Mouse (Mus musculus): ENCODE data around the gene Sipa1l1. TPM values are rescaled to one million over a fixed set of nuclear protein-coding genes. Genes with fewer than 3 reads are reported as not detected.
"Not testable (repeated sequence)": the region's sequence is repeated elsewhere in the genome, so short reads cannot be mapped to it uniquely, and the experiment has no call there.

Sipa1l1 gene
- polyA plus RNA-seq, 1 experiment from 2014 or later, result 14.3 TPM

DNA sequence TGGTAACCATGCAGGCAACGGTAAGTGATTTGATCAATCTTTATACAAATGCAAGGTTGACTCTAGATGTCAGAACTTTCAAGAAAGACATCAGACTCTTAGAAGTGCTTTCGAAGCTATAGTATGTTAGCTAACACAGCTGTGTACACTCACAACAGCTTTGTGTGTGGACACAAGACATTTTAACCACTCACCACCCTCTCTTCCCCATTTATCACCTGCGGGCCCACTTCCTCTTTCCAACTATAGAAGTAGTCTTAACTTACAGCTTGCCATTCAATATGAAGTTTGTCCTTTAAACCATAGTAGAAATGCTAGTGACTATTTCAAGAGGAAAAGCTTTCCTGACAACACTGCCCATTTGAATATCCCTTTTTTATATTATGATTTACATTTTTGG, 303.7 kb downstream of the Sipa1l1 start:
- no peaks in the 10 kb centered on the region for H3K27me3 ChIP-seq
- no peak overlapping the region for H3K4me2 ChIP-seq (replicated peaks)
- no peak for ATAC-seq
- no peak overlapping the region for H3K27ac ChIP-seq
- 0 out of 2 replicates have a peak, but pooled peaks cover 3% of the 10 kb centered on the region for H3K9me3 ChIP-seq
- H3K4me1 ChIP-seq (replicated peaks), result peaks cover 6% of the 10 kb centered on the region
- 83% methylated on average over 3 of the region's 3 CpGs for WGBS
- no peaks in the 10 kb centered on the region for H3K36me3 ChIP-seq
- no peak overlapping the region for H3K4me3 ChIP-seq (replicated peaks)
- H3K9ac ChIP-seq (replicated peaks), result no peak overlapping the region

- peaks cover 11% of the 10 kb centered on the region for H3K4me1 ChIP-seq (replicated peaks)
- ATAC-seq, result no peak
- no peaks in the 10 kb centered on the region for H3K36me3 ChIP-seq
- H3K27ac ChIP-seq, result no peak overlapping the region
- WGBS, result 60% methylated on average over 4 of the region's 4 CpGs
- H3K27me3 ChIP-seq, result no peaks in the 10 kb centered on the region
- H3K9ac ChIP-seq (replicated peaks), result no peak overlapping the region
- 0 out of 2 replicates have a peak, but pooled peaks cover 3% of the 10 kb centered on the region for H3K9me3 ChIP-seq
- no peak overlapping the region for H3K4me3 ChIP-seq (replicated peaks)
- no peak overlapping the region for H3K4me2 ChIP-seq (replicated peaks)
Observed at GRCm38 (mm10) chr12:82473238-82473637, 304.1 kb downstream of the Sipa1l1 start.

DNA sequence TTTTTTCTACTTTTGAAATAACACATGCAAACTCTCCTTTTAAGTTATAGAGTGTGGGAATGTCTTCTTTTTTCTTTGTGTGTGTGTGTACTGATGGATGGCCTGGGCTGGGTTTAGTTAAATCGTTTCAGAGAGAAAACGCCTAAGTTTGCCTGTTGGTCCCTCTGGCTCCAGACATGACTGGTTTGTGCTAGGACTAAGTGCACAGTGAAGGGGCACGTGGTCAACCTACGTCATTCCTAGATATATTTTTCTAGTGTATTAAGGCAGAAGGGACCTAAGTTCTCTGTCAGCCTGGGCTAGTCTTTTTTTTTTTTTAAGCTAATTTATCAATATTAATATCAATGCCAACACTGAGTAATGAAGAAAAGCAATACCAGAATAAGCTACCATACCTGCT, 305.3 kb downstream of the Sipa1l1 start:
- ATAC-seq, result no peak
- no peak overlapping the region for H3K4me3 ChIP-seq (replicated peaks)
- no peaks in the 10 kb centered on the region for H3K27me3 ChIP-seq
- peaks cover 22% of the 10 kb centered on the region for H3K4me1 ChIP-seq (replicated peaks)
- H3K9ac ChIP-seq (replicated peaks), result no peak overlapping the region
- no peak overlapping the region for H3K4me2 ChIP-seq (replicated peaks)
- H3K36me3 ChIP-seq, result no peaks in the 10 kb centered on the region
- no peak overlapping the region for H3K27ac ChIP-seq
- WGBS, result 94% methylated on average over 4 of the region's 4 CpGs
- H3K9me3 ChIP-seq, result 0 out of 2 replicates have a peak, but pooled peaks cover 3% of the 10 kb centered on the region

DNA sequence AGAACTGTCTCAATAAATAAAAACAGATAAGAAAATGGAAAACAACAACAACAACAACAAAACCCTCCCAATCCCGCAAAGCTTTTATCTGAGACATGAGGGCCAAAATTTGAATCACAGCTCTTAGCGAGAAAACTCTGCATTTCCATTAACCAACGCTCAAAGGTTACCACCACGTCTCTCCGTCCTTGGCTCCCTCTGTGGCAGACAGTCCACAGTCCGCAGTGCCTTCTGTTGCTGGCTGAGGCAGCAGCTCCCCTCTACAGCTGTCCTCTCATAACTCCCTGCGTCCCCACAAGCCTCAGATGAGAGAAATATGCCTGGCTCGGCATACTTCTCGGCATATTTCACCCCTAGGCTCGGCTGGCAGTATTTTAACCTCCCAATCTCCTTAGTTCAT, 306.9 kb downstream of the Sipa1l1 start:
- 86% methylated on average over 10 of the region's 10 CpGs for WGBS

DNA sequence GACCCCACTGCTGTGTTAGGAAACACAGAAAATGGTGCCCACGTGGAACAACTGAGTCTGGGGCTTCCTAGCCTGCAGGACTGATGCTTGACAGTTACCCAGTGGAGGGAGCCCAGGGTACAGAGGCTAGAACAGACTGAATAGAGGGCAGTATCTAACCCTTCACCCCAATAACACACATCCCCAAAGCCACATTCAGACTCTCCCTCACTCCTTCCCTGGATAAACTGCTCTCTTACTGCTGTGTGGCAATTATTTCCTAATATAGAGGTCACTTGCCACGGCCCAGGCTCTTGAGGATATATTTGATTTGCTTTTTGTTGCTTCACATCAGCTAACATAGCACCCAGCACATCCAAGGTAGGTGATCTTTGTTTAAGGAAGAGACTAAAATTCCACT, 307.5 kb downstream of the Sipa1l1 start:
- no peak overlapping the region for H3K4me2 ChIP-seq (replicated peaks)
- ATAC-seq, result no peak
- no peak overlapping the region for H3K27ac ChIP-seq
- 62% methylated on average over 2 of the region's 2 CpGs for WGBS
- H3K4me3 ChIP-seq (replicated peaks), result no peak overlapping the region
- H3K27me3 ChIP-seq, result no peaks in the 10 kb centered on the region
- H3K9me3 ChIP-seq, result 0 out of 2 replicates have a peak, but pooled peaks cover 3% of the 10 kb centered on the region
- H3K36me3 ChIP-seq, result no peaks in the 10 kb centered on the region
- H3K4me1 ChIP-seq (replicated peaks), result peaks cover 22% of the 10 kb centered on the region
- H3K9ac ChIP-seq (replicated peaks), result no peak overlapping the region

More for the DNA sequence above, 306.9 kb downstream of the Sipa1l1 start:
- Histone ChIP-seq H3K4me3 (replicated peaks) (no peak overlapping the region), H3K4me1 (replicated peaks) (peaks cover 22% of the 10 kb centered on the region), H3K27ac (no peak overlapping the region), H3K9ac (replicated peaks) (no peak overlapping the region), H3K9me3 (0 out of 2 replicates have a peak, but pooled peaks cover 3% of the 10 kb centered on the region), H3K4me2 (replicated peaks) (no peak overlapping the region), H3K36me3 (no peaks in the 10 kb centered on the region), H3K27me3 (no peaks in the 10 kb centered on the region)
- ATAC-seq, result no peak

DNA sequence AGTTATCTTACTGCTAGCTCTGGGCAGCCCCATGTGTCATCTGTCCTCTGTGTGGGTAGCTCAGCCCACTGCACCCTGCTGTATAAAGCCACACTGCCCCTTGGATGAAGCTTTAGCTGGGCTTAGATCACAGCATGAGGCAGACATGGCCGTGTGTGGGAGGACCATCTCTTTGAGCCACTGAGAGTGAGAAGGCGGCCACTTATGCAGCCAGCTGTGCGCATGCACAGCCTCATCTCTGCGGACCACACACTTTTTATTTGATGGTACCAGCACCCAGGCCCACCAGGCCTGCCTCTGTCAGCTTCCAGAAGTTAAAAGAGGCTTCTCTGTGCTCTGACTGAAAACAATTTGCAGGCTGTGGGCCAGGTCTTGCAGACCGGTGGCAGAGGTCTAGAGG, 308.7 kb downstream of the Sipa1l1 start:
- H3K4me3 ChIP-seq (replicated peaks), result no peak overlapping the region
- H3K27ac ChIP-seq, result no peak overlapping the region
- H3K36me3 ChIP-seq, result no peaks in the 10 kb centered on the region
- H3K4me2 ChIP-seq (replicated peaks), result no peak overlapping the region; the same call in 1 of the 2 replicates
- H3K27me3 ChIP-seq, result no peaks in the 10 kb centered on the region
- peak; percentile 50; the same call in 1 of the 2 replicates for ATAC-seq
- no peak overlapping the region for H3K9ac ChIP-seq (replicated peaks)
- peaks cover 22% of the 10 kb centered on the region for H3K4me1 ChIP-seq (replicated peaks)
- WGBS, result 22% methylated on average over 5 of the region's 5 CpGs
- H3K9me3 ChIP-seq, result 0 out of 2 replicates have a peak, but pooled peaks cover 3% of the 10 kb centered on the region

DNA sequence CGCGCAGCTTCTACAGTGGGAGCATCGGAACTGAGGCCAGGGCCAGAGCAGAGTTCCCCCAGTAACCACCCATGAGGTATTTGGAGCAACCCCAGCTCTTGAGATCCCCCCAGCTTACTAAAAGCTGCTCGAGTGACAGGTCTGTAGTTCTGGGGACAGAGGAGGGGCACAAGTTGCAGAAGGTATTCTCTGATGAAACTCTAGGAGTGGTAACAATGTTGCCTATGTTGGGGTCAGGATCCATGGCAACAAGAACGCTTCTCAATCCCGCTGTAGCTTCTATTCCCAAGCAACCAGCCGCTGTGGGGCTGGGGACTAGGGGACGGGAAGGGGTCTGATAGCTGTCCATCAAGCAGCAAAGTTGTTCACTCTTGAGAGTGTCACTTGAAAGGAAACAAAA, 309.1 kb downstream of the Sipa1l1 start:
- Histone ChIP-seq H3K27me3 (no peaks in the 10 kb centered on the region), H3K4me2 (replicated peaks) (no peak overlapping the region; the same call in 1 of the 2 replicates)
- ATAC-seq, result 0 out of 2 replicates have a peak, but pooled peaks have one; percentile 40

DNA sequence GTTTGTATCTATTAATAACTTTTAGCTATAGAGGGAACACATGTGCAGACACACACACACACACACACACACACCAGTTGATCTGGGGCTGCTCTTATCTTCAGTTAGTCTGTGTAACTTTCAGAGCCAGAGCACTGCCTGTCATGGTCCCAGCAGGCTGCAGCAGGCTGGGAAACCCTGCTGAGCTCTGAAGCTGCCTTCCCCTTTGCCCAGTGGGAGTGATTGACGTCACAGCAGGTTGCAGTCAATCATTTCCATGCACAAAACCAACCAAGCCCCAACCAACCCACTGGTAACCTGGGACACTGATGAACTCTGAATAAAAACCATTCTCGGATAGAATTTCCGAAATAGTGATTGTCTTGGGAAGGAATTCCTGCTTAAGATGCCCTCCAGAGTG, 310.3 kb downstream of the Sipa1l1 start:
- no peak overlapping the region for H3K4me2 ChIP-seq (replicated peaks)
- no peak overlapping the region for H3K9ac ChIP-seq (replicated peaks)
- no peak overlapping the region for H3K27ac ChIP-seq
- 0 out of 2 replicates have a peak, but pooled peaks cover 3% of the 10 kb centered on the region for H3K9me3 ChIP-seq
- WGBS, result 24% methylated on average over 3 of the region's 3 CpGs
- no peaks in the 10 kb centered on the region for H3K36me3 ChIP-seq
- peaks cover 22% of the 10 kb centered on the region for H3K4me1 ChIP-seq (replicated peaks)
- no peak for ATAC-seq
- H3K4me3 ChIP-seq (replicated peaks), result no peak overlapping the region
- H3K27me3 ChIP-seq, result no peaks in the 10 kb centered on the region

More for the DNA sequence above, 309.1 kb downstream of the Sipa1l1 start:
- Histone ChIP-seq H3K4me3 (replicated peaks) (no peak overlapping the region), H3K9ac (replicated peaks) (no peak overlapping the region), H3K9me3 (0 out of 2 replicates have a peak, but pooled peaks cover 3% of the 10 kb centered on the region), H3K36me3 (no peaks in the 10 kb centered on the region), H3K27ac (no peak overlapping the region), H3K4me1 (replicated peaks) (peaks cover 22% of the 10 kb centered on the region)
- 7% methylated on average over 8 of the region's 8 CpGs for WGBS

GRCm38 (mm10) chr12:82480425-82480824, 311.3 kb downstream of the Sipa1l1 start:
- H3K4me1 ChIP-seq (replicated peaks), result peaks cover 22% of the 10 kb centered on the region
- not testable (repeated sequence) for H3K27ac ChIP-seq; ATAC-seq; H3K9ac ChIP-seq (replicated peaks); H3K4me2 ChIP-seq (replicated peaks); H3K27me3 ChIP-seq; H3K4me3 ChIP-seq (replicated peaks); H3K36me3 ChIP-seq; H3K9me3 ChIP-seq
- WGBS, result 87% methylated on average over 4 of the region's 5 CpGs

GRCm38 (mm10) chr12:82485466-82485865, 316.3 kb downstream of the Sipa1l1 start:
- ATAC-seq, result no peak
- H3K4me1 ChIP-seq (replicated peaks), result no peaks in the 10 kb centered on the region; the same call in 1 of the 2 replicates
- no peak overlapping the region for H3K4me3 ChIP-seq (replicated peaks)
- H3K27ac ChIP-seq, result no peak overlapping the region
- H3K9me3 ChIP-seq, result no peaks in the 10 kb centered on the region
- no peak overlapping the region for H3K9ac ChIP-seq (replicated peaks)
- H3K27me3 ChIP-seq, result no peaks in the 10 kb centered on the region
- WGBS, result 62% methylated on average over 2 of the region's 2 CpGs
- H3K4me2 ChIP-seq (replicated peaks), result no peak overlapping the region
- H3K36me3 ChIP-seq, result no peaks in the 10 kb centered on the region

GRCm38 (mm10) chr12:82486829-82487560, 317.9 kb downstream of the Sipa1l1 start:
- no peak overlapping the region for H3K27ac ChIP-seq
- H3K4me3 ChIP-seq (replicated peaks), result no peak overlapping the region
- no peak overlapping the region for H3K9ac ChIP-seq (replicated peaks)
- H3K4me1 ChIP-seq (replicated peaks), result no peaks in the 10 kb centered on the region; the same call in 1 of the 2 replicates
- 47% methylated on average over 6 of the region's 6 CpGs for WGBS
- H3K36me3 ChIP-seq, result no peaks in the 10 kb centered on the region
- no peaks in the 10 kb centered on the region for H3K27me3 ChIP-seq
- H3K4me2 ChIP-seq (replicated peaks), result no peak overlapping the region
- no peak for ATAC-seq
- H3K9me3 ChIP-seq, result no peaks in the 10 kb centered on the region

GRCm38 (mm10) chr12:82489093-82489492, 320.0 kb downstream of the Sipa1l1 start:
- no peak overlapping the region for H3K4me2 ChIP-seq (replicated peaks)
- H3K27me3 ChIP-seq, result no peaks in the 10 kb centered on the region
- no peak overlapping the region for H3K27ac ChIP-seq
- H3K9me3 ChIP-seq, result no peaks in the 10 kb centered on the region
- no peaks in the 10 kb centered on the region for H3K36me3 ChIP-seq
- no peak for ATAC-seq
- 61% methylated on average over 4 of the region's 4 CpGs for WGBS
- no peak overlapping the region for H3K4me3 ChIP-seq (replicated peaks)
- H3K9ac ChIP-seq (replicated peaks), result no peak overlapping the region
- no peaks in the 10 kb centered on the region; the same call in 1 of the 2 replicates for H3K4me1 ChIP-seq (replicated peaks)
